Mouse (Mus musculus): ENCODE measurements around the gene Cfap54.

DNA sequence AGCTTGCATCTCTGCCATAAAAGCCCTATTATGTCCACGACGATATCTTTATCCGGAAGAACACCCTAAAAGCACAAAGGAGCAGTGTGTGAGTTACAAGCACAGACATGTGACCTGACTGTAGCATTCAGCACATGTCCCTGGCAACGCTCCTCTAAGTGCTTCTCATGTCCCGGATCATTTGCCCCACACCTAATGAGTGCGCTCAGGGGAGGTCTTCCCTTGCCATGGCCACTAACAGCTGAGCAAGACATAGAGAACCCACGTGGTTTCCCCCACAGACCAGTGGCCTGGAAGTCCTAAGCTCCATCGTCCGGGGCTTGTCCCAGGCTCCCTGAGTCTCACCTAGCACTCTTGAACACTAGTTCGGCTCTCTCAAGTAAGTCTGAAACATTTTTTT is 45.9 kb downstream of the Cfap54 start:
- no peak for TF ChIP-seq POLR2A (IDR thresholded peaks at IDR 0.05; ENCODE audit: low read depth, low read length)
- TF ChIP-seq CTCF (IDR thresholded peaks at IDR 0.05; ENCODE audit: extremely low read depth, insufficient read depth, insufficient read length, insufficient replicate concordance) = no peak

Measured in spleen, adult 2 months (tissue).